In genomic region chr15:11160759-11161158, GRCm38 (mm10) we compare ENCODE assay signal across 16 mouse cellular contexts.
DNase-seq lines count a peak whose midpoint lies in the region; ATAC-seq and TF ChIP-seq lines count a peak whose summit lies in the region.
"Had no signal": no experiment of that assay in that cellular context is flagged by ENCODE, and none has a peak within 500 bp of the region (broad histone marks: within the 10 kb centered on the region; RNA-seq: fewer than 3 reads in every experiment).

No protein-coding gene starts in this region.

- ATAC-seq in kidney, embryonic 16.5 days (ENCODE audit: low FRiP score, low TSS enrichment), result peak; percentile 79; the same call in 1 of the 2 replicates
- ATAC-seq: forebrain, embryonic 14.5 days; Patski had no signal

- H3K9me3 ChIP-seq in kidney, embryonic 16.5 days (ENCODE audit: low read length), result no peaks in the 10 kb centered on the region
- H3K9me3 ChIP-seq: heart, embryonic 13.5 days; limb, embryonic 10.5 days had no signal

- H3K4me1 ChIP-seq in kidney, embryonic 16.5 days (ENCODE audit: insufficient read depth, low read length), result 0 out of 2 replicates have a peak, but pooled peaks cover 4% of the 10 kb centered on the region
- H3K4me1 ChIP-seq: limb, embryonic 10.5 days had no signal

- no peak for DNase-seq in kidney, adult 8-10 months
- DNase-seq in 416B (ENCODE audit: low read depth), result peak; percentile 2
- peak; percentile 69 for DNase-seq in embryo, embryonic 10 days (ENCODE audit: low spot score)
- DNase-seq in neural tube, embryonic 10.5 days (ENCODE audit: extremely low spot score, low spot score), result peak; percentile 21
- DNase-seq in adrenal gland, adult (ENCODE audit: inconsistent age in 2 of 2, low spot score in 1 of 2), result no peak
- no peak for DNase-seq in left cerebral cortex, adult 2 months (ENCODE audit: extremely low spot score in 1 of 2, low spot score in 2 of 2)
- DNase-seq: cerebellum, adult 11-12 months; gastrocnemius, postnatal 36 days; right cerebral cortex, postnatal 4 days; thymus, adult 2 months had no signal

- no peaks in the 10 kb centered on the region for H3K36me3 ChIP-seq in kidney, embryonic 16.5 days (ENCODE audit: insufficient read depth, low read length)
- H3K36me3 ChIP-seq: heart, embryonic 13.5 days; limb, embryonic 10.5 days had no signal

- TF ChIP-seq CTCF in left cerebral cortex, adult 2 months (IDR thresholded peaks at IDR 0.05), result no peak

- H3K27ac ChIP-seq in kidney, embryonic 16.5 days (ENCODE audit: low read length), result no peak overlapping the region
- H3K27ac ChIP-seq in left cerebral cortex, adult 2 months, result no peak overlapping the region
- H3K27ac ChIP-seq: heart, embryonic 13.5 days; limb, embryonic 10.5 days; liver, embryonic 14.5 days had no signal

- WGBS in kidney, embryonic 16.5 days, result 10% methylated on average over 2 of the region's 2 CpGs

- intact Hi-C loops in left cerebral cortex, adult 2 months (cut with DNase I), result no loop called here

- no peaks in the 10 kb centered on the region for H3K27me3 ChIP-seq in kidney, embryonic 16.5 days (ENCODE audit: insufficient read depth, low read length)
- H3K27me3 ChIP-seq: heart, embryonic 13.5 days had no signal

- H3K9ac ChIP-seq in kidney, embryonic 16.5 days (replicated peaks; ENCODE audit: low read length), result no peak overlapping the region
- H3K9ac ChIP-seq: heart, embryonic 13.5 days; liver, embryonic 14.5 days had no signal

- no peak overlapping the region for H3K4me2 ChIP-seq in kidney, embryonic 16.5 days (replicated peaks; ENCODE audit: low read depth, low read length)
- H3K4me2 ChIP-seq: heart, embryonic 13.5 days had no signal

- no peak overlapping the region for H3K4me3 ChIP-seq in kidney, embryonic 16.5 days (ENCODE audit: low read length)
- H3K4me3 ChIP-seq in left cerebral cortex, adult 2 months, result no peak overlapping the region
- H3K4me3 ChIP-seq: heart, embryonic 13.5 days; limb, embryonic 10.5 days had no signal

Comparison
In these comparisons a context has a peak if more than half of its experiments do, and no peak if none do; other contexts are left out.
1. DNase-seq: peak in 416B (single experiment), embryo, embryonic 10 days (single experiment) and neural tube, embryonic 10.5 days (single experiment); none in kidney, adult 8-10 months (0 of 2), adrenal gland, adult (0 of 2) and left cerebral cortex, adult 2 months (0 of 2).